Mouse (Mus musculus) forebrain, postnatal 0 days (tissue): ENCODE measurements at regions not wholly inside any gene's neighbourhood (a gene's known extent, or its start where the extent isn't known, plus 50 kb on each side); places are given as distances from the start of the nearest gene placed in this dataset.

Source experiments
- ATAC-seq: fragments of 200-750 bp; cut with Nextera tagmentation; 2 replicates; pipeline ENCODE4 v1.8.0; 2017; ENCODE audit warnings: mild to moderate bottlenecking, moderate library complexity
- DNase-seq: peaks from one replicate; pipeline ENCODE4 v3.0.0-alpha.2; 2015
- H3K27ac ChIP-seq: fragments of 300-500 bp; sonication (generic); 2 replicates; pipeline ENCODE4 v1.5.1; 2014; ENCODE audit warnings: low read depth, mild to moderate bottlenecking, antibody characterized with exemption, low read length, moderate library complexity, mixed read lengths
- H3K27me3 ChIP-seq: fragments of 300-500 bp; sonication (generic); 2 replicates; pipeline ENCODE4 v1.6.1; 2014; ENCODE audit warnings: mild to moderate bottlenecking, low read length, mixed read lengths; ENCODE audit not compliant: insufficient read depth
- H3K36me3 ChIP-seq: fragments of 300-500 bp; sonication (generic); 2 replicates; pipeline ENCODE4 v1.6.1; 2014; ENCODE audit warnings: mild to moderate bottlenecking, moderate library complexity; ENCODE audit not compliant: insufficient read depth
- H3K4me1 ChIP-seq: fragments of 300-500 bp; sonication (generic); 2 replicates; pipeline ENCODE4 v1.6.1; 2014; ENCODE audit warnings: antibody characterized with exemption; ENCODE audit not compliant: insufficient read depth
- H3K4me2 ChIP-seq: fragments of 300-500 bp; sonication (generic); 2 replicates; pipeline ENCODE4 v1.6.1; 2014; ENCODE audit warnings: low read depth, mild to moderate bottlenecking, moderate library complexity
- H3K4me3 ChIP-seq: fragments of 300-500 bp; sonication (generic); 2 replicates; pipeline ENCODE4 v1.5.1; 2014; ENCODE audit warnings: low read depth, low read length, mixed read lengths
- H3K9ac ChIP-seq: fragments of 300-500 bp; sonication (generic); 2 replicates; pipeline ENCODE4 v1.6.1; 2014; ENCODE audit warnings: mild to moderate bottlenecking
- H3K9me3 ChIP-seq: fragments of 300-500 bp; sonication (generic); 2 replicates; pipeline ENCODE4 v1.6.1; 2016; ENCODE audit warnings: low read length
- CTCF ChIP-seq: sonication (generic); IDR thresholded peaks from 2 replicates; pipeline ENCODE4 v1.5.1; 2016; ENCODE audit warnings: antibody characterized with exemption, control low read depth, low read depth
- WGBS: fragments of 180-500 bp; shearing (Covaris S2); extraction: QIAGEN DNeasy Blood & Tissue Kit; methylation state at CpG from one replicate; pipeline ENCODE4 v1.1.7; 2014; 5-methylcytosine and 5-hydroxymethylcytosine counted together

GRCm38 (mm10) chr5:117040878-117041277 lies 75.0 kb downstream of the Suds3 start:
- H3K27me3 ChIP-seq = no peaks in the 10 kb centered on the region
- no peak overlapping the region for H3K27ac ChIP-seq
- H3K4me3 ChIP-seq = no peak overlapping the region
- no peak overlapping the region for H3K9ac ChIP-seq
- no peaks in the 10 kb centered on the region for H3K9me3 ChIP-seq
- no peaks in the 10 kb centered on the region for H3K36me3 ChIP-seq
- no peaks in the 10 kb centered on the region for H3K4me1 ChIP-seq
- no peak for TF ChIP-seq CTCF
- no peak overlapping the region for H3K4me2 ChIP-seq
- DNase-seq (no peak), ATAC-seq (no peak)
- WGBS = 78% methylated on average over 9 of the region's 9 CpGs

- peak; percentile 85 for TF ChIP-seq CTCF
- H3K27ac ChIP-seq = no peak overlapping the region; the same call in 1 of the 2 replicates
- WGBS = 16% methylated on average over 3 of the region's 3 CpGs
Observed at GRCm38 (mm10) chr5:117037261-117037660, 78.7 kb downstream of the Suds3 start.

GRCm38 (mm10) chr5:117032130-117032529 lies 83.8 kb downstream of the Suds3 start:
- Histone ChIP-seq H3K36me3 (no peaks in the 10 kb centered on the region), H3K27ac (peak overlapping the region; percentile 66), H3K9me3 (0 out of 2 replicates have a peak, but pooled peaks cover 4% of the 10 kb centered on the region), H3K4me1 (no peaks in the 10 kb centered on the region), H3K27me3 (no peaks in the 10 kb centered on the region), H3K4me2 (no peak overlapping the region), H3K4me3 (no peak overlapping the region), H3K9ac (no peak overlapping the region)
- 27% methylated on average over 10 of the region's 10 CpGs for WGBS
- DNase-seq (peak; percentile 86), ATAC-seq (peak; percentile 84)
- 0 out of 2 replicates have a peak, but pooled peaks have one; percentile 14 for TF ChIP-seq CTCF

More at GRCm38 (mm10) chr5:117037261-117037660, 78.7 kb downstream of the Suds3 start:
- Histone ChIP-seq H3K4me1 (no peaks in the 10 kb centered on the region), H3K27me3 (no peaks in the 10 kb centered on the region), H3K36me3 (no peaks in the 10 kb centered on the region), H3K9ac (0 out of 2 replicates have a peak overlapping the region, but pooled peaks have one; percentile 18), H3K4me2 (no peak overlapping the region), H3K4me3 (no peak overlapping the region), H3K9me3 (0 out of 2 replicates have a peak, but pooled peaks cover 4% of the 10 kb centered on the region)
- DNase-seq = peak; percentile 88
- ATAC-seq = no peak; the same call in 1 of the 2 replicates

- no peak for TF ChIP-seq CTCF
- ATAC-seq (no peak), DNase-seq (peak; percentile 59)
- Histone ChIP-seq H3K4me2 (no peak overlapping the region), H3K4me3 (no peak overlapping the region), H3K9me3 (no peaks in the 10 kb centered on the region), H3K4me1 (0 out of 2 replicates have a peak, but pooled peaks cover 7% of the 10 kb centered on the region), H3K9ac (no peak overlapping the region), H3K27ac (no peak overlapping the region), H3K36me3 (no peaks in the 10 kb centered on the region), H3K27me3 (no peaks in the 10 kb centered on the region)
- WGBS = 54% methylated on average over 13 of the region's 13 CpGs
Observed at GRCm38 (mm10) chr5:117025689-117026383, 90.1 kb downstream of the Suds3 start.

- Histone ChIP-seq H3K4me3 (no peak overlapping the region), H3K4me2 (no peak overlapping the region), H3K27me3 (no peaks in the 10 kb centered on the region), H3K36me3 (no peaks in the 10 kb centered on the region), H3K9me3 (no peaks in the 10 kb centered on the region), H3K4me1 (no peaks in the 10 kb centered on the region), H3K9ac (no peak overlapping the region), H3K27ac (no peak overlapping the region)
- no peak for ATAC-seq
- TF ChIP-seq CTCF = no peak
- no peak for DNase-seq
- 81% methylated on average over 6 of the region's 6 CpGs for WGBS
Observed at GRCm38 (mm10) chr5:117018419-117019150, 97.3 kb downstream of the Suds3 start.

GRCm38 (mm10) chr5:117011128-117011527 lies 104.8 kb downstream of the Suds3 start:
- no peak overlapping the region for H3K27ac ChIP-seq
- no peaks in the 10 kb centered on the region for H3K4me1 ChIP-seq
- H3K27me3 ChIP-seq = no peaks in the 10 kb centered on the region
- ATAC-seq (no peak), DNase-seq (no peak)
- TF ChIP-seq CTCF = no peak
- no peaks in the 10 kb centered on the region for H3K36me3 ChIP-seq
- WGBS = 87% methylated on average over 7 of the region's 7 CpGs
- no peak overlapping the region for H3K4me3 ChIP-seq
- H3K4me2 ChIP-seq = no peak overlapping the region
- no peaks in the 10 kb centered on the region for H3K9me3 ChIP-seq
- no peak overlapping the region for H3K9ac ChIP-seq

- TF ChIP-seq CTCF = no peak
- peak overlapping the region; percentile 39 for H3K4me2 ChIP-seq
- H3K9ac ChIP-seq = 0 out of 2 replicates have a peak overlapping the region, but pooled peaks have one; percentile 14
- no peaks in the 10 kb centered on the region for H3K27me3 ChIP-seq
- DNase-seq (peak; percentile 63), ATAC-seq (peak; percentile 50)
- peaks cover 10% of the 10 kb centered on the region; the same call in 1 of the 2 replicates for H3K4me1 ChIP-seq
- no peaks in the 10 kb centered on the region for H3K36me3 ChIP-seq
- H3K9me3 ChIP-seq = no peaks in the 10 kb centered on the region
- WGBS = 8% methylated on average over 20 of the region's 20 CpGs
- peak overlapping the region; percentile 11; the same call in 1 of the 2 replicates for H3K27ac ChIP-seq
- no peak overlapping the region; the same call in 1 of the 2 replicates for H3K4me3 ChIP-seq
Observed at GRCm38 (mm10) chr5:117000770-117001201, 115.1 kb downstream of the Suds3 start.
